Mouse (Mus musculus) regulatory T cell (primary cell): Measurements from ENCODE around the gene Oasl1.
"Not testable (repeated sequence)": the region's sequence is repeated elsewhere in the genome, so short reads cannot be mapped to it uniquely, and the experiment has no call there.

Source experiments
- in situ Hi-C: fragments of 300-600 bp; cut with MboI, MseI; formaldehyde crosslinking; loops from one replicate; pipeline ENCODE4 v1.15.1; 2025; ENCODE audit warnings: high pct_unique_total_duplicates

Gene Oasl1

GRCm38 (mm10) chr5:114926153-114926684, 3.2 kb downstream of the Oasl1 start:
- in situ Hi-C loops, result no loop called here

DNA sequence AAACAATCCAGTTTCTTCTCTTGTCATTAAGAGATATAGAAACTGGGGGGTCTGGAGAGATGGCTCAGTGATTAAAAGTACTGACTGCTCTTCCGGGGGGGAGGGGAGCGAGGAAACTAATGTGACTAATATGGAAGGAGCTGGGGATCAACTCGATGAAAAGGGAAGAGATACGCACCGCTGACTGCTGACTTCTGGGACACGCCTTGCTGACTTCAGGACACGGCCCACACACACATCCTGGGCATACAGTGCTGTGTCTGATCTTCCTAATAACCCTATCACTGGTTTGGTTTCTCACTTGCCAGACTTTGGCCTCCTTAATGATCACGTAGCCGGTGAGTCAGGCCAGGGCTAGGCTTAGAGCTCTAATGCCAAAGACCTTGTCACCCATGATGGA, 3.7 kb downstream of the Oasl1 start:
- in situ Hi-C loops, result no loop called here

GRCm38 (mm10) chr5:114931626-114932025, 8.6 kb downstream of the Oasl1 start:
- in situ Hi-C loops, result no loop called here

GRCm38 (mm10) chr5:114933206-114933605, 10.2 kb downstream of the Oasl1 start:
- in situ Hi-C loops, result no loop called here

DNA sequence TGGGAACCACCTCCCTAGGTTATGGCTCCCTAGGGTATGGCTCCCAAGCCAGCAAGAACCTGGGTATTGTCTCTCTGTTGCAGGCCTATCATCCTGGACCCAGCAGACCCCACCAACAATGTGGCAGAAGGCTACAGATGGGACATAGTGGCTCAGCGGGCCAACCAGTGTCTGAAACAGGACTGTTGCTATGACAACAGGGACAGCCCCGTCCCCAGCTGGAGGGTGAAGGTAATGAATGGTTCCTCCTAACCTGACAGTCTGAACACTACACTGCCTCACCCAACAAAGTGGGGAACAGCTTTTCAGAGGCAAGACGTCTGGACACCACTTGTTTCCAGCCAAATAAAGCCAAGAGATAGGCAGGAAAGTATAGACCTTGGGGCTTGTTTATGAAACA, 12.8 kb downstream of the Oasl1 start:
- in situ Hi-C loops, result no loop called here

- in situ Hi-C loops, result not testable (repeated sequence)
Measured at GRCm38 (mm10) chr5:114941138-114941537, 18.1 kb downstream of the Oasl1 start.

DNA sequence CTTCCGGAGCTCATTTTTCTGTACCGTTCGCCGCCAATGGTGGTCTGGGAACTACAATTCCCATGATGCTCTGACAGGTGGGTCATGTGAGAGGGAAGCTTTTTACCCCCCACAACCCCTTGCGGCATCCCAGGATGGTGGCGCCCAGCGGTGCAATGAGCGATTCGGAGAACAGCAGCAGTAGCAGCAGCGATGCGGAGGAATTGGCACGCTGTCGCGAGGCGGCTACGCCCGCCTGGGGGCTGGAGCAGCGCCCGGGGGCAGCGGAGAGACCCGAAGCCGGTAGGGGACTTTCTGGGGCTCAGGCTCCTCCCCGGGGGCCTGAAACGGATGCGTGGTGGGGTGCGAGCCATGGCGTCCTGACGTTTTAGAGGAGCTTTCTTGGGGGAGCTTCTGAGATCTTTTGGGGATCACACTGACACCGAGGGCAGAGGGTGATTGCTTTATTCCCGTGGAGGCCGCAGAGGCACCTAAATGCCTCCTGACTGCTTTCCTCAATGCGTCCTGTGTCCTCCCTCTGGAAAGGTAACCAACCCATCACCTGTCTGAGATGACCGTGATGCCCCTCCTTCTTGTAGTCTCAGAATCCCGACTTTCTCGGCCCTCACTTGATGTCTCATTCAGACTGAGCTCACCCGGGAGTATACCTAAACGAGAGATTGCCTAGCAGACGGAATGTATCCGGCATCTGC, 19.2 kb downstream of the Oasl1 start, which contains the start of gene 2210016L21Rik:
Gene 2210016L21Rik (plus strand): TSS at position 85 of the 692 bp plus-strand sequence.
- in situ Hi-C loops, result no loop called here

DNA sequence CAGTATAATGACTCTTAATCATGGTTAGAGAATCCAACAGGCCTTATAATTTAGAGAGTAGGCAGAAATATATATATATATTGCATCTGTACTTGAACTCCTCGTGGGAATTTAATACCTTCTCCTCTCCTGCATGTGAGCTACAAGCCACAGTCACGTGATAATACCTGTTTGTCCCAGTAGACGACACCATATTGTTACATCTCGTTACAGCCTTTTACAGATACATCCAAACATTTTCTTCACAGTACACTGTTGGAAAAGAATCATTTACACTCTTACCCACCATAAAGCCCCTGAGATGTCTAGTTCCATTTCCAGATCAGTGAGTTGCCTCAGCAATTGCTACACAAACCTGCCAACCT, 19.7 kb downstream of the Oasl1 start:
- in situ Hi-C loops, result no loop called here

- in situ Hi-C loops, result no loop called here
Measured at GRCm38 (mm10) chr5:114945072-114945471, 22.0 kb downstream of the Oasl1 start.

GRCm38 (mm10) chr5:114948891-114949290, 25.9 kb downstream of the Oasl1 start:
- in situ Hi-C loops, result no loop called here

DNA sequence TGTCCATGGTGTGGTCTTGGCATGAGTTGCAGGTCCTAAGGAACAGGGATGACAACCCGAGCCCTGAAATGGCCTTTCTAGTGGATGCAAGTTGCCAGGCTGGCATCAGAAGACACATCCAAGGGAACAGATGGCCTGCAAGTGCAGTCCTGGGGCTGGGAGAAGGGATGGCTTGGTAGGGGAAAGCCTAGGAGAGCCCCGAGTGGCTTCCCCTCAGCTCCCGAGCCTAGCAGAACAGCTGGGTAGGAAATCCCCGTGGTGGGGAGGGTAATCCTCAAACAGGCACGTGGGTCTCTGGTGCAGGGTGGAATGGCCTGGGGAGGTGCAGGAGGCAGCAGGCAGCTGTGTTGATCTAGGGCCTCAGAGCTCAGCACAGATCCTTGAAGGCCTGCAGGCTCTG, 26.3 kb downstream of the Oasl1 start:
- in situ Hi-C loops, result no loop called here

GRCm38 (mm10) chr5:114949812-114950211, 26.8 kb downstream of the Oasl1 start:
- in situ Hi-C loops, result no loop called here

- in situ Hi-C loops, result no loop called here
Measured at GRCm38 (mm10) chr5:114950669-114951068, 27.6 kb downstream of the Oasl1 start.

GRCm38 (mm10) chr5:114951279-114951880, 28.3 kb downstream of the Oasl1 start:
- in situ Hi-C loops, result no loop called here

GRCm38 (mm10) chr5:114953326-114953725, 30.3 kb downstream of the Oasl1 start:
- in situ Hi-C loops, result no loop called here

- in situ Hi-C loops, result no loop called here
Measured at GRCm38 (mm10) chr5:114958069-114958468, 35.0 kb downstream of the Oasl1 start.

DNA sequence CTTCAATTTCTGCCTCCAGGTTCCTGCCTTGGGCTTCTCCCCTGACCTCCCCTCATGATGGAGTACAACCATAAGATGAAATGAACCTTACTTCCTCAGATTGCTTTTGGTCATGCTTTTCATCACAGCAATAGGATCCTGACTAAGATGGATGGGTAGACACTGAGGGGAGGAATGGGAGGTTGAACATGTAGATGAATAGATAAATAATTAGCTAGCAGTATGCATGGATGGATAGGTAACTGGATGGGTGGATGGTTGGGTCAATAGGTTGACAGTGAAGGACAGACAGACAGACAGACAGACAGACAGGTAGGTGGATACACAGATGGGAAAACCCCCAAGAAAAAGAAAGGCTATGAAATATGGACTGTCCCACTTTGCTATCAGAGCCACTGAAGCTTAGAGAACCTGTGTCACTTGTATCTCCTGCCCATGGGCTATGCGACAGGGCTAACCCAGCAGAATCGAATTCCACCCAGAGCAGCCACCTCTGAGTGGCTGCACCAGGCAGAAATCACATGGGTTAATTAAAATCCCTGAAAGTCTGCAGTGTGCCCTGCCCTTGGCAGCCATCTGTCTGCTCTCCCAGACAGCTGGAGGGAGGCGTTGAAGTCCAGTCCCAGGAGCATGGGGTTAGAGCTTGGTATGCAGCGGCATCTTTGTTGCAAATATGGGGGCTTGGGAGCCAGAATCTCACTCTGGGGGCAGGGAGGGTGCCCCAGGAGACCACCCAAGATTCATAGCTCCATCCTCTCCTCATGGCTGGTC, 38.7 kb downstream of the Oasl1 start:
- in situ Hi-C loops, result loop anchor here (5.0 kb wide), 1 partner anchor 89 kb away; no protein-coding TSS in a partner anchor

- in situ Hi-C loops, result loop anchor here (5.0 kb wide), 1 partner anchor 92 kb away; no protein-coding TSS in a partner anchor
Measured at GRCm38 (mm10) chr5:114964315-114964966, 41.4 kb downstream of the Oasl1 start.

DNA sequence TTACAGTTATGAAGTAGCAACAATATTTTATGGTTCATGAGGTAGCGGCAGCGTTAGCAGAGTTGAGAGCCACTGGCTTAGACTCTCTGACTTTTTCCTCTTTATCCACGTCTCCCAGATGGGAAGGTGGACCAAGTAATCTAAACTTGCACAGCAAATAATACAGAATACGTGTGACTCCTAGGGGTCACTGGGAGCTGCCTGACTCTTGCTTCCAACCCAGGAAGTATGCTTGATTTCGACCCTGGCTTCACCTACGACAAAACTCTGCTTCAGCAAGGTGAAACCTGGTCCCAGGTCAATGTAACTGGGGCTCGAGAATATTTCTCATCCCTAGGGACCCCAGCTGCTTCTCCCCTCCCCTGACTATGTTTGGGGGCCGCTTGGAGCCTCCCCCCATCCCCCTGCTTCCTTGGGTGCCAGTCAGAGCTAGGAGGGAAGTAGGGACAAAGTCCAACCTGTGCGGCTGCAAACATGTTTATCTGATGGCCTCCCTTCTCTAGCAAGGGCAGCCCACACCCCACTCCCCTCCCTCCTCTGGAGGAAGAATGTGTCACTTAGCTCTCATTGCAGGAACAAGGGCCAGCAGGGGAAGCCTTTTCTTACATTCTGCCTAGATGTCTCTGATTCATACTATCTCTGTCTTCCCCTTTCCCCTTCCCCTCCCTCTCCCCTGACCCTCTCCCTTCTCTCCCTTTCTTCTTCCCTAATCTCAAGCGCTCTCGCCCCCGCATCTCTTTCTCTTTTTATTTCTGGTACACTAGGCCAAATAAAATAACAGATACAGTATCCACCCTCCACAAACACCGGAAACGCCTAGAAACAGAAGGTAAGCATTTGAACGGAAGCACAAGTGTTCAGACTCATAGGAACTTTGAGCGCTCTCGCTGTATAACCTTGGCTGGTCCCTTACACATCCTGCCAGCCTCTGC, 42.2 kb downstream of the Oasl1 start:
- in situ Hi-C loops, result loop anchor here (5.0 kb wide), 1 partner anchor 93 kb away; no protein-coding TSS in a partner anchor

GRCm38 (mm10) chr5:114967523-114968268, 44.7 kb downstream of the Oasl1 start:
- in situ Hi-C loops, result no loop called here
